Comparison of ENCODE assay signal across 8 mouse cellular contexts in the genomic region with DNA sequence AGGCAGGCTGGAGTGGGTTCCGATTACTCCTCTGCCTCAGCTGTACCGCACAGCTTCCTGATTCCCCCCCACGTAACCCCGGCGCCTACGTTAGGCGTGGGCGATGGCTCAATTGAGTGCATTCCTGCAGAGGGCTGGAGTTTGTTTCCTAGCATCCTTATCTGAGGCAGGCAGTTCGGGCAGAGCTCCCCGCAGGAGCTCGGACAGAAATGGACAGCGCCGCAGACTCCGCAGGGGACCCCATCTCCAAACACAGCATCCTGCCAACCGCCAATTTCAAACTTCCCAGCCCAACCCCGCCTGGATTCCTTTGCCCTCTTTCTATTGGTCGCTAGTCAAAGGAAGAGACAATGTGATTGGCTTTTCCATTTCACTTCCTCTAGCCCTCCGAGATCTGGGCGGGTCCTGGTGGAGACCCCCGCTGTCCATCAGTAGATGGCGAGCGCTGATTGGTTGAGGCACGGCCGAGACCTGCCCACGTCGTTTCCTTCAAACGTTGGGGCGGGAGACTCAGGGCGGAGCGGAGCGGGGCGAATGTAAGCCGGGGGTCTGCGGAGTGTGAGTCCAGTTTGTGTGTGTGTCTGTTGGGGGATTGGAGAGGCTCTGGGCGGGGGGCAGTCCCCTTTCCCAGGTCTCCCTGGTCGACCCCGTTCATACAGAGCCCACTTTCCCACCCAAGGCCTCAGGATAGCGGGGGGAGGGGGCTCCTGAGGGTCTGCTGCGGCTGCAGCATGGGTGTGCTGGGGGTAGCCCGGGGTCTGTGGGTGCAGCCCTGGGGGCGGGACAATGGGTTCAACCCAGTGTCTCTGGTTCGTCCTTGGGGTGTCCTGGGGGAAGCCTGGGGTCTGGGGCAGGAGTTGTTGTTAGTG. TPM values are rescaled to one million over a fixed set of nuclear protein-coding genes. Genes with fewer than 3 reads are reported as not detected.
A peak's percentile ranks its signal among the peaks of the same experiment; 100 is the strongest.
DNase-seq lines count a peak whose midpoint lies in the region; ATAC-seq and TF ChIP-seq lines count a peak whose summit lies in the region.

Gene Cit, plus strand, starts transcription at position 513 of the 869 bp plus-strand sequence.

- peak within 1 kb of the TSS; percentile 81 for H3K9ac ChIP-seq in embryonic facial prominence, embryonic 14.5 days (ENCODE audit: low read depth, low read length)
- H3K9ac ChIP-seq in limb, embryonic 13.5 days, result peak within 1 kb of the TSS; percentile 76
- peak within 1 kb of the TSS; percentile 20; the same call in 1 of the 2 replicates for H3K9ac ChIP-seq in midbrain, embryonic 15.5 days

- no peaks in the 10 kb centered on the region; the same call in 1 of the 2 replicates for H3K4me1 ChIP-seq in bone marrow, adult 2 months (ENCODE audit: control insufficient read depth, insufficient read depth, low read length)
- H3K4me1 ChIP-seq in embryonic facial prominence, embryonic 14.5 days (ENCODE audit: control insufficient read depth, insufficient read depth, low read length), result peaks cover 13% of the 10 kb centered on the region
- peaks cover 19% of the 10 kb centered on the region for H3K4me1 ChIP-seq in limb, embryonic 13.5 days
- H3K4me1 ChIP-seq in midbrain, embryonic 15.5 days, result peaks cover 16% of the 10 kb centered on the region

- no peaks in the 10 kb centered on the region for H3K27me3 ChIP-seq in embryonic facial prominence, embryonic 14.5 days (replicated peaks; ENCODE audit: control insufficient read depth, insufficient read depth, low read length)
- no peaks in the 10 kb centered on the region for H3K27me3 ChIP-seq in limb, embryonic 13.5 days
- no peaks in the 10 kb centered on the region for H3K27me3 ChIP-seq in midbrain, embryonic 15.5 days (replicated peaks)

- no peaks in the 10 kb centered on the region for H3K9me3 ChIP-seq in embryonic facial prominence, embryonic 14.5 days (ENCODE audit: control insufficient read depth, low read length)
- H3K9me3 ChIP-seq in limb, embryonic 13.5 days, result no peaks in the 10 kb centered on the region
- H3K9me3 ChIP-seq in midbrain, embryonic 15.5 days, result no peaks in the 10 kb centered on the region

- 0 out of 2 replicates have a peak, but pooled peaks cover 3% of the 10 kb centered on the region for H3K36me3 ChIP-seq in embryonic facial prominence, embryonic 14.5 days (ENCODE audit: control insufficient read depth, insufficient read depth, low read length)
- H3K36me3 ChIP-seq in limb, embryonic 13.5 days, result peaks cover 9% of the 10 kb centered on the region
- H3K36me3 ChIP-seq in midbrain, embryonic 15.5 days (replicated peaks), result no peaks in the 10 kb centered on the region

- 0 out of 2 replicates have a peak, but pooled peaks have one; percentile 38 for TF ChIP-seq POLR2A in bone marrow, adult 2 months (IDR thresholded peaks at IDR 0.05; ENCODE audit: borderline replicate concordance, control insufficient read depth, low read depth, low read length)

- peak within 1 kb of the TSS; percentile 96 for H3K4me2 ChIP-seq in embryonic facial prominence, embryonic 14.5 days (ENCODE audit: low read depth, low read length)
- peak within 1 kb of the TSS; percentile 97 for H3K4me2 ChIP-seq in limb, embryonic 13.5 days (replicated peaks)
- peak within 1 kb of the TSS; percentile 88 for H3K4me2 ChIP-seq in midbrain, embryonic 15.5 days

- DNase-seq in A20 (ENCODE audit: low read depth, low spot score), result peak; percentile 96
- DNase-seq in embryonic facial prominence, embryonic 14.5 days (ENCODE audit: low spot score), result peak; percentile 99
- DNase-seq in heart, adult 8-10 months (ENCODE audit: low spot score), result peak; percentile 89
- peak; percentile 82 to 86 for DNase-seq in kidney, adult 8-10 months
- DNase-seq in spleen, adult 18-20 months, result peak; percentile 80 to 86

- no peak for TF ChIP-seq CTCF in bone marrow, adult 2 months (IDR thresholded peaks at IDR 0.05; ENCODE audit: control insufficient read depth, insufficient read depth, low read length)

- under 1% methylated on average over 41 of the region's 42 CpGs for WGBS in bone marrow, adult 2 months
- under 1% methylated on average over 36 of the region's 42 CpGs for WGBS in embryonic facial prominence, embryonic 14.5 days
- under 1% methylated on average over 41 of the region's 42 CpGs for WGBS in limb, embryonic 13.5 days
- under 1% methylated on average over 42 of the region's 42 CpGs for WGBS in midbrain, embryonic 15.5 days

- H3K4me3 ChIP-seq in bone marrow, adult 2 months (replicated peaks; ENCODE audit: control insufficient read depth, low read depth, low read length), result peak within 1 kb of the TSS; percentile 73
- H3K4me3 ChIP-seq in embryonic facial prominence, embryonic 14.5 days (ENCODE audit: low read depth, low read length), result peak within 1 kb of the TSS; percentile 71
- H3K4me3 ChIP-seq in limb, embryonic 13.5 days, result peak within 1 kb of the TSS; percentile 77
- peak within 1 kb of the TSS; percentile 44 for H3K4me3 ChIP-seq in midbrain, embryonic 15.5 days

- peak; percentile 100 for ATAC-seq in embryonic facial prominence, embryonic 14.5 days (ENCODE audit: low read depth)
- ATAC-seq in limb, embryonic 13.5 days (ENCODE audit: low FRiP score, low read depth), result peak; percentile 100
- ATAC-seq in midbrain, embryonic 15.5 days (replicated peaks), result peak; percentile 100

- H3K27ac ChIP-seq in bone marrow, adult 2 months (ENCODE audit: control insufficient read depth, insufficient read depth, low read depth, low read length, poor library complexity), result peak within 1 kb of the TSS; percentile 27
- H3K27ac ChIP-seq in embryonic facial prominence, embryonic 14.5 days (replicated peaks; ENCODE audit: low read depth, low read length), result 0 out of 2 replicates have a peak within 1 kb of the TSS, but pooled peaks have one; percentile 15
- no peak within 1 kb of the TSS for H3K27ac ChIP-seq in limb, embryonic 13.5 days
- H3K27ac ChIP-seq in midbrain, embryonic 15.5 days, result no peak within 1 kb of the TSS

RNA-seq across cellular contexts. Expression of gene Cit, which starts in this region (rescaled TPM):
- 41.5 and 76.2 TPM in 2 replicates for polyA plus RNA-seq in bone marrow, adult 2 months (2011; ENCODE audit: insufficient read depth, insufficient read length, low replicate concordance, missing spikeins)
- polyA plus RNA-seq in embryonic facial prominence, embryonic 14.5 days (2014; fragmentation: Nextera tagmentation; extraction: Ambion mirVana), result 16.6 and 16.8 TPM in 2 replicates
- 1 to 10 TPM; 1.1 to 1.6 (median 1.3) TPM for total RNA-seq in heart, adult 8-10 months (2022)
- polyA plus RNA-seq in limb, embryonic 13.5 days (2015; fragmentation: Nextera tagmentation; extraction: Ambion mirVana), result 28.6 and 28.9 TPM in 2 replicates
- 25.8 and 26.9 TPM in 2 replicates for polyA plus RNA-seq in midbrain, embryonic 15.5 days (2015; fragmentation: Nextera tagmentation; extraction: Ambion mirVana)

Comparison
In these comparisons a context has a peak if more than half of its experiments do, and no peak if none do; other contexts are left out.
1. H3K27ac ChIP-seq: peak in bone marrow, adult 2 months (single experiment) and embryonic facial prominence, embryonic 14.5 days (single experiment); none in limb, embryonic 13.5 days (single experiment) and midbrain, embryonic 15.5 days (single experiment).
2. H3K9ac ChIP-seq: peak in every context shown above with its lines; median percentile 81 in embryonic facial prominence, embryonic 14.5 days; 76 in limb, embryonic 13.5 days; 20 in midbrain, embryonic 15.5 days.
3. Peak in every context shown above with its lines, with median percentiles within 50 percentile points of each other: DNase-seq, H3K4me3 ChIP-seq, ATAC-seq and H3K4me2 ChIP-seq.